Mouse (Mus musculus) heart, adult 11 months (tissue): ENCODE measurements around the gene Ctf1.
A peak's percentile ranks its signal among the peaks of the same experiment; 100 is the strongest.
"Not testable (repeated sequence)": the region's sequence is repeated elsewhere in the genome, so short reads cannot be mapped to it uniquely, and the experiment has no call there.

ENCODE experiments used
- DNase-seq: peaks from one replicate; pipeline ENCODE4 v3.0.0; 2022

Ctf1 gene

GRCm38 (mm10) chr7:127693730-127694129 is 18.8 kb upstream of the Ctf1 start:
- peak; percentile 53 for DNase-seq

- peak; percentile 64 for DNase-seq
Observed at GRCm38 (mm10) chr7:127698986-127699385, 13.6 kb upstream of the Ctf1 start.

GRCm38 (mm10) chr7:127700712-127701331 is 11.7 kb upstream of the Ctf1 start:
- peak; percentile 49 for DNase-seq

- DNase-seq = peak; percentile 85
Observed at GRCm38 (mm10) chr7:127703561-127704178, 8.9 kb upstream of the Ctf1 start.

- peak; percentile 88 for DNase-seq
Observed at GRCm38 (mm10) chr7:127704598-127704997, 7.9 kb upstream of the Ctf1 start.

- peak; percentile 85 for DNase-seq
Observed at GRCm38 (mm10) chr7:127705706-127706105, 6.8 kb upstream of the Ctf1 start.

- DNase-seq = peak; percentile 91
Observed at GRCm38 (mm10) chr7:127707045-127707956, 5.2 kb upstream of the Ctf1 start.

GRCm38 (mm10) chr7:127707957-127708206 is 4.7 kb upstream of the Ctf1 start:
- DNase-seq = no peak

GRCm38 (mm10) chr7:127708207-127709078 is 4.1 kb upstream of the Ctf1 start, which contains the start of gene Bcl7c:
Bcl7c (minus strand) TSS chr7:127708933.
- DNase-seq = peak; percentile 99

GRCm38 (mm10) chr7:127709261-127709979 is 3.1 kb upstream of the Ctf1 start:
- DNase-seq = peak; percentile 91

- peak; percentile 67 for DNase-seq
Observed at GRCm38 (mm10) chr7:127711031-127711430, 1.5 kb upstream of the Ctf1 start.

- peak; percentile 78 for DNase-seq
Observed at GRCm38 (mm10) chr7:127711456-127711855, 1.1 kb upstream of the Ctf1 start.

- DNase-seq = peak; percentile 80
Observed at GRCm38 (mm10) chr7:127714816-127715215, 2.3 kb downstream of the Ctf1 start.

- peak; percentile 94 for DNase-seq
Observed at GRCm38 (mm10) chr7:127716992-127717391, 4.5 kb downstream of the Ctf1 start.

- peak; percentile 40 for DNase-seq
Observed at GRCm38 (mm10) chr7:127718339-127718738, 5.8 kb downstream of the Ctf1 start.

GRCm38 (mm10) chr7:127719258-127719657 is 6.7 kb downstream of the Ctf1 start:
- peak; percentile 86 for DNase-seq

- no peak for DNase-seq
Observed at GRCm38 (mm10) chr7:127725490-127725889, 13.0 kb downstream of the Ctf1 start.

- DNase-seq = no peak
Observed at GRCm38 (mm10) chr7:127725924-127726323, 13.4 kb downstream of the Ctf1 start.

GRCm38 (mm10) chr7:127727898-127728297 is 15.4 kb downstream of the Ctf1 start:
- no peak for DNase-seq

GRCm38 (mm10) chr7:127730170-127730569 is 17.6 kb downstream of the Ctf1 start:
- no peak for DNase-seq

- DNase-seq = not testable (repeated sequence)
Observed at GRCm38 (mm10) chr7:127732066-127732465, 19.5 kb downstream of the Ctf1 start, which contains the start of gene Ctf2. Ctf2 (minus strand) TSS chr7:127732166.
